Mouse (Mus musculus) urinary bladder, postnatal 10 days (tissue): ENCODE measurements around the gene Mmrn2.

Source experiments
- DNase-seq: peaks from one replicate; pipeline ENCODE4 v3.0.0; 2022; ENCODE audit warnings: low spot score

Gene Mmrn2

DNA sequence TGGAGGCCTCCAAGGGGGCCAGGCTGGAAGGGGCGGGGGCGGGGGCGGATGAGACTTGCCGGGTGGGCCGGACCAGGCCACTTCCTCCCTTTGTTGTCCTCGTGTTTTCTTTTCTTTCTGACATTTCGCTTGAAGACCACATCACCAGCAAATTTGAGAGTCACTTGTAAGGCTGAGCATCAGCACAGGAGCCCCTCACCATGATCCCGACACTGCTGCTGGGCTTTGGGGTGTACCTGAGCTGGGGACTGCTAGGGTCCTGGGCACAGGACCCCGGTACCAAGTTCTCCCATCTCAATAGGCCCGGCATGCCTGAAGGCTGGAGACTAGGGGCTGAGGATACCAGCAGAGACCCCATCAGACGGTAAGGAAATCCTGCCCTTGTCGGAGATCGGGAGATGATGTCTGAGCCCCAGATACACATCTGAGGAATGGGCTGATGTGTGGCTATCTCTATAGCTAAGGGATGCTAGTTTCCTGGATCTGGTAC lies at the start of gene Mmrn2:
TSS of gene Mmrn2 (plus strand) at position 51 of the 490 bp plus-strand sequence.
- DNase-seq, result no peak

DNA sequence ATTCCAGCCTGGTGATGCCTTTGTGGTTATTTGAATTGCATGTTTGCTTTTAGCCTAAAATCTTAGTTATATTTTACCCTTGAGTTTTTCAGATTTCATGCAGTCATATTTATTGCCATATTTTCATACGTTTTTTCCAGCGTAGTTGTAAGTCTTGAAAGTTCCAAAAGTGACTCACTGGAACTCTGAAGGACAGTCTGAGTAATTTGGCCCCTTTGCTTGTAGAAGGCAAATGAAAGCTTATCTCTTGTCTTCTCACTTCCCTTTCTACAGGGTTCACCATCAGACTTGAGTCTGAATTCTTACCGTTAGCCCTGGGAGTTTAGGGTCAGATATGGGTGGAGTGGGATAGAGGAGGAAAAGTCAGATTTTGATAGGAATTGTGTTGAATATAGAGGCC lies 48.7 kb upstream of the Mmrn2 start:
- DNase-seq, result no peak

DNA sequence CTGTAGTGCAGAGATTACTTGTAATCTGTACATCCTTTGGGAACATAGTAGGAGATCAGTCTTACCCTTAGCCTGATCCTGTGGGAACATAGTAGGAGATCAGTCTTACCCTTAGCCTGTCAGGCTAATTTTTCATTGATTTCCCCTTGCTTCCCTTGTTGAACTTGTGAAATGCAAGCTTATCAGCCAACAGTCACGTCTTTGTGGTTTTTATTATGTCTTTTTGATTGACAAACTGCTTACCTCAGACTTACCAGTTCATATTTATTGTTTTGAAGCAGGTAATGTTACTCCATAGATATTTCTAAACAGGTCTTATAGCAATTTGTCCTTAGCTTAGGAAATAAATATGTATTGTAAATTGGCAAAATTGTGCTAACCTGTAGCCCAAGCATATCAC lies 47.6 kb upstream of the Mmrn2 start:
- no peak for DNase-seq

DNA sequence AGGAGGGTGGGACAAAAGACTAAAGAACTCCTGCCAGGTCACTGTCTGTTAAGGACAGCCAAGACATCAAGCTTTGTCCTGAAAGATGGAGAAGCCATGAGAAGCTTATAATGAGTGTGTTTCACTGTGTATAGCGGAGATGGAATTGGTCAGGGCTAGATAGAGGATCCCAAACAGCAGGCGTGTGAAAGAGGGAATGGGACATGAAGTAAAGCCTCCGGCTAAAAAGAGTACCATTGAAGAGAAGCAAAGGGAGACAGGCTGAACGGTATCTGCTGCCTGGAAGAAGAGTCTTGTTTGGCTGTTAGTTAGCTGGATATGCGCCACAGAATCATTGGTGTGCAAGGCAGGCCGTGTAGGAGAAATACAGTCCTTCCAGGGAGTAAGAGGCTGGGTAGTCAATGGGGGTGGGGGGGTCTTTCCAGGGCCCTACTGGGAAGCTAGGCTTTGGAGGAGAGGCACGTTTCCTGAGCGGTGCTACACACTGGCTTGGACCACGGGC lies 44.6 kb upstream of the Mmrn2 start:
- no peak for DNase-seq

DNA sequence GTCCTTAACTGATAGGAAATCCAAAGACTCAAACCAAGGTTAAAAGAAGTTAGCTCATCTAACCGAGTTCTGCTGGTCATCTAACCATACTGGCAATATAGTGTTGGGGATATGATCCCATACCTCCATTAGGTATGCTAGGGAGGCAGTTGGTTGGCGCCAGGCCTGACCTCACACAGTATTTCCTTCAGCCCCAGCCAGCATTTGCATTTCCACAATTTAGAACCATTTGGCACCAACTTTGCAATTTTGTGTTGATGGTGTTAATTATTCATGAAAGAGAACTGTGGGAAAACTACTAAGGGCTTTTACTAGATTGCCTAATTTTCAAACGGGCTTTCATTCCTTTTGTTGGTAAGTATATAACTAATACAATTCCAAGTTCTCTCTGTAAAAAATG lies 43.4 kb upstream of the Mmrn2 start:
- no peak for DNase-seq

DNA sequence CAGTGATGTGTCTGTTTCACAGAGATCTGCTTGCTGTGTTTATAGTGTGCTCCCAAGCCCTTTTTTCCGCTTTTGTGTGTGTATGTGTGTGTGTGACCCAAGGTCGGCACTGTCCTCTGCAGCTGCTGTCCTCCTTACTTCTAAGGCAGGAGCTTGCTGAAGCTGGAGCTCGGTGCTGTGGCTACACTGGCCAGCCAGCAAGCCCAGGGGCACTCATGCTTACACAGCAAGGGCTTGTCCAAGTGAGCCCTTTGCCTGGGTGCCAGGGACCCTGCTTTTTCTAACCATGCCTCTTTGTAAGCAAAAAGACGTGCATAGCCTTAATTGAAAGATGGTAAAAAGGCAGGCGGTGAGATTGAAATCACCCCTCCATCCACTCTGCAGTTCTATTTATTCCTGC lies 42.8 kb upstream of the Mmrn2 start:
- DNase-seq, result no peak

DNA sequence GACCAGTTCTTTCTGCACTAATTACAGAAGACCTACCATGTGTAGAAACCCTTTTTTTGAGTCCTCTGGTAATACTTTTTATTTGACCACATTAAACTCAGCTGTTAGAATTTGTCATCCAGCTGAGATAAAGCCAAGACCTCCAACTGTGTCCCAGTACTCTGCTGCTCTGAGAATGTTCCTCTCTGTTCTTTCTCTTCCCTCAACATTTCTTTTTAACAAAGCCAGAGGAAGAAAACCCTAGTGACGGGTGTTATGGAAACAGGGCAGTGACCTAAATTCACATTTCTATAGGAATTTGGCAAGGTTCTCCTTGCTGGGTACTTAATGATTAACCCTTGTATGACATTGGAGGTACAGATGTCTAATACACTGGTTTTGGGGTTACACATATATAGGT lies 35.8 kb upstream of the Mmrn2 start:
- DNase-seq, result no peak

DNA sequence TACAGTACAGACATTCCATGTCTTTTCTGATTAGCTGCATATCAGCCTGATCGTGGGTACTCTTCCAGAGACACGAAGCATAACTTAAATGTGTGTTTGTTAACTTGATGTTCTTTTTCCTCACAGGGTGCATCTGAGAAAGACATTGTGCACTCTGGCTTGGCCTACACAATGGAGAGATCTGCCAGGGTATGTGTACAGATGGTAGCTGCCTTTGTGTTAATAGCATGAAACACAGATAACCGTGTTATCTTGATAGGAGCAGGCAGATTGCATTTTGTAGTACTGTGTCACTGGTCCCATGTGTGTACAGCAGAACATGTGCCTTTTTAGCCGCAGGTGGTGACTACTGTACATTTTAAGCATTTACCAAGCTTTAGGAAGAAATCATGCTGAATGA lies 33.3 kb upstream of the Mmrn2 start:
- no peak for DNase-seq

DNA sequence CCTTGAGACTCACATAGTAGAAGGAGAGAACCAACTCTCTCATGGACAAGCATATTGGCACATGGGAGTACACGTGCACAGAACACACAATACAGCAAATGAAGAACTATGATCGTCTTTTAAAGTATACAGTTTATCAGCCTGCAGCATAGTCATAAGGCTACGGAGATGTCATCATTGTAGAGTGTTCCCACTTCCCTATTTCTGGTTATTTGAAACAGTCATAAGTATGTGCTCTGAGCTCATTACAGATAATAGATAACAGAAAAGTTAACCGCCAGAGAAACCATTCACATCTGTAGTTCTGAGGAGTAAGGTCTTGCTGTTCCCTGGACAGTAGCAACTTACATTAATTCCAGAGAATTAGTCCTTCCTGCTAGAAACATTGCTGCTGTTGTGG lies 32.2 kb upstream of the Mmrn2 start:
- DNase-seq, result no peak

DNA sequence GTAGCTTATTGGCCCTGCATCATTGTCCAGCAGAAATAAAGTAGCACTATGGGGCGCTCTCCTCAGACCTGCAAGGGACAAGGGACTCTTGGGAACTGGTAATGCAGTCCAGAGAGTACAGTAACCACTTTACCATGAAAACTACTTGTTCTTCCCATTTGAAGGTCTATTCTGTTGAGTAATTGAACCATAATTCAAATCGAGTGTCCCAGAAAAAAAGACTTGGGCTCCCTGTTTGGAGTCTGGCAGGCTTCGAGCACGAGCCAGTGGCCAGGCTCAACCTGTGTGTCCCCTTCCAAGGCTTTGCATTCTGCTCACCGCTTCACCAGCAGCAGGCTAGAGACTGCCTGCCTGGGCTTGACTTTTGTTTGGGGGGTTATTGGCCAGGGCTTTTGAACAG lies 30.9 kb upstream of the Mmrn2 start:
- DNase-seq, result no peak

DNA sequence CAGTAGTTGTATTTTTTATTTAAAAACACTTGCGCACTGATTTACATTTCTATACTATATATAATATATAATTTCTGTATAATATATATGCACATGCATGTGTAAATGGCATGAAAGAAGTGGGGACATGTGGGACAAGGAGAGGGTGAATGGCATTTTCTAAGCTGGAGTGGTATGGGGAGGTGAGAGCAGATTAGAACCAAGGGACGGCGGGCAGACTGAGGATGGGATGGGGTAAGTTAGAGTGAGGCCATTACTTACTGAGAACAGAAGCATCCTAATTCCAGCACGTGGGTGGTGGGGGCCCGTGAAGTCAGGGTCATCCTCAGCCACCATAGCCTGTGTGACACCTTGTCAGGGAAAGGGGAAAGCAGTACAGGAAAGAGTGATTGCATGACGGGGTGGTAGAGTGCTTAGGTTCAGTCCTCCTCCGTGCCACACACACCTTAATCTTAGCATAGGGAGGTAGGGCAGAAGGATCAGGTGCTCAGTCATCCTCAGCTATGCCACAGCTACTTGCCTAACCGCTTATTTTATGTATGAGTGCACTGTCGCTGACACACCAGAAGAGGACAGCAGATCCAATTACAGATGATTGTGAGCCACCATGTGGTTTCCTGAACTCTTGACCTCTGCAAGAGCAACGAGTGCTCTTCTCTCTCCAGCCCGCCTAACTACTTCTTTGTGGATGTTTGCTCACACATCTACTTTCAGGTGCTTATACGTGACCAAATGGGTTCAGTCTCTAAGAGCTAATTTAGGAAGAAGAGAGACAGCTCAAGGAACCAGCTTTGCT lies 29.3 kb upstream of the Mmrn2 start:
- DNase-seq, result no peak

DNA sequence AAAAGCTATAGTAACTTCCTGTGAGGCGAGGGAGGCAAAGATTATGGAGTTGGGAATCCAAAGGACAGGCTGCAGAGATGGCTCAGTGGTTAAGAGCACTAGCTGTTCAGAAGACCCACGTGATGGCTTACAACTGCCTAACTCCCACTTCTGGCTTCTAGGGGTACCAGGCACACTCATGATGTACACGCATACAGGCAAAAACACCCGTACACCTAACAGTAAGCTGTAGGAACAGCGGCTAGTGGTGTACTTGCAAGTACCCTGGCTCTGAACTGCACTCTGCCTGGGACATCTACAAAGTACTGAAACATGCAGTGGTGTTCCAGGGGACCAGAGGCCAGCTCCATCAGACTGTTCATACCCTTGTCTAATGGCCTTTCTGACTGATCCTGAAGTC lies 28.2 kb upstream of the Mmrn2 start:
- no peak for DNase-seq

DNA sequence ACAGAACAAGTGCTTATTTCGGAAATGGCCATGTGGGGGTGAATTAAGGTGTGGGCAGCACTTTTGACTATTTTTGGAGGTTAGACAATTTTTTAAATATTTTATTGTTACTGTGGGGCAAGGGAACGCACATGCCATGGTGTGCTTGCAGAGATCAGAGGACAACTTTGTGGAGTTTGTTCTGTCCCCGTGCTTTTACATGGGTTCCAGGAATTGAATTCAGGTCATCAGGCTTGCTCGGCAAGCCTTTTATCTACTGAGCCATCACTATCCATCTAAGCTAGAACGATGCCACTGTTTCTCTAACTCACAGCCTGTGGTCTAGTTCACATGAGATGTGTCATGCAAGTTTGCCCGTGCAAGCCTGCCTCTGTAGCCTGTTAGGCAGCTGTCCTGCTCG lies 27.0 kb upstream of the Mmrn2 start:
- no peak for DNase-seq

DNA sequence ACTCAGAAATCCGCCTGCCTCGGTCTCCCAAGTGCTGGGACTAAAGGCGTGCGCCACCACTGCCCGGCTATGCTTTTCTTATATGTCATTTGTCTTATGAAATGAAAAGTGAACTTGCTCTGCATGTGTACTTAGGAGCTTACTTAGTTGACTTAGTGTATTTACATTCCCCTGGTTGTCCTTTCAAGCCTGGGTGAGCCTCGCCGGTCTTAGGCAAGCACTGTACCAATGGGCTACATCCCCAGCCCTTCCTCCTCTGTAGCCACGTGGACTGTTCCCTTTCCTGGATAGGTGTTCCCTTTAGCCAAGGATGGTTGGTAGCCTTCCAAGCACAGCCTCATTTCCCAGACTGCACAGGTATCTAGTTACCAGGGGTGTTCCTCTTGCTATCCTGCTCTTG lies 26.3 kb upstream of the Mmrn2 start:
- DNase-seq, result no peak

DNA sequence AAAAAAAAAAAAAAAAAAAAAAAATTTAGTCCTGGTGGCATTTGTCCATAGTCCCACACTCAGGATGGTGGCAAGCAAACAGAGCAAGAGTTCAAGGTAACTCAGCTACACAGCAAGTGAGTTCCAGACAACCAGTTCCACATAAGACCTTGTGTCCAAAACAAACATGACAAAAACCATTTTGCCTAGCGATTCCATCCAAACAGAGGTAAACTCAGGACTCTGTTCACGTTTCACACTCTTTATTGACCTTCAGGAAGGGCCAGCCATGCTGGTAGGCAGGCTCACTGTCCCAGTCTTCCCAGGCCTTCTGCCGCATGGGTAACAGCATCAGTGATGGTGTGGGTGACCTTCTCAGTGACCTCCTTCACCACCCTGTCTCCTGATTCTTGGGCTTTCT lies 23.6 kb upstream of the Mmrn2 start:
- DNase-seq, result no peak

DNA sequence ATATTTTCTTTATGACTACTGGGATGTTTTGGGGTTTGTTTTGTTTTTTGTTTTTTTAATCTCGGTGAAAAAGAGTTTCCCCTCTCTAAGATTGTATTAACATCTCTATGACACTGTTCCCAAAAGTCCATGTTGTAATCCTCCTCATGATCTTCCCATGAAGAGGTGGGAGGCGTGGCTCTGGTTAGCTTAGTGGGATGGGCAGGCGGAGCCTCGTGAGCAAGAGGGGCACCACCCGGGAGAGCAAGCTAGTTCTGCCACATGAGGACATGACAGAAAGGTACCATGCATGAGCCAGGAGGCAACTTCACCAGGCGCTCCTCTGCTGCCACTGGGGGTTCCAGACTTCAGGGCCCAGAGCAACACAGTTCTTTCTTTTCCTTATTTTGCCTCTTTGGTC lies 22.7 kb upstream of the Mmrn2 start:
- DNase-seq, result no peak

DNA sequence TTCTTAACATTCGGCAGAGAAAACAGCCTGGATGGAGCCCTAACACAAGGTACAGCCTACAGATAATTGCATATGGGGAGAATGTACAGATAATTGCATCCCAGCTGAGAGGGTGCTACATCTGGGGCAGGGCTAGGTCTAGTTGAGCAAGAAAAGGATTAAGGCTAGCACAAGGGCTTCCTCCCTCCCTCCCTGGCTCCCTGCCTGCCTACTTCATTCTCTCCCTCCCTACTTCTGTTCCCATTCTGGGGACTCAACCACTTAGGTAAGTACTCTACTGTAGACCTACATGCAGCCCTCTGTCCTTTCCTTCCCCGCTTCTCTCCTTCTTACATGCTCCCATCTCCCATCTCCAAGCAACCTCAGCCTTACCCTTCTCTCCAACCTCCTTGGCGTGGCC lies 21.9 kb upstream of the Mmrn2 start:
- DNase-seq, result no peak

DNA sequence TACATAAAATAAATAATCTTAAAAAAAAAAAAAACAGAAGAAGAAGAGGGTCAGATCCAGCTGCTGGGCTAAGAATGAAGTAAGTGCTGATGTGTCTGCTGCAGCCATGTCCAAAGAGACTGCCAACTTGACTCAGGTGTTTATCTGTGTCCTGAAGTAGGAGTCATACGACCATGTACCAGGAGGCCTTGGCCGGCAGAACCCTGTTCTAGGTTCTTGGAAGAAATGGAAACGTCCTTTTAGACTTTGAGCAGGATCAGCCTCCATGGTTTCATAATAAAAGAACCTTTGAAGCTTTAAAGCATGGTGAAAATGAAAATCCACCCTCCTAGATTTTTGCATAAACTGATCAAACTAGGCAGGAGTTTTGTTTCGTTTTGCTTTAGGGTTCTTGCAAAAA lies 20.8 kb upstream of the Mmrn2 start:
- DNase-seq, result no peak

DNA sequence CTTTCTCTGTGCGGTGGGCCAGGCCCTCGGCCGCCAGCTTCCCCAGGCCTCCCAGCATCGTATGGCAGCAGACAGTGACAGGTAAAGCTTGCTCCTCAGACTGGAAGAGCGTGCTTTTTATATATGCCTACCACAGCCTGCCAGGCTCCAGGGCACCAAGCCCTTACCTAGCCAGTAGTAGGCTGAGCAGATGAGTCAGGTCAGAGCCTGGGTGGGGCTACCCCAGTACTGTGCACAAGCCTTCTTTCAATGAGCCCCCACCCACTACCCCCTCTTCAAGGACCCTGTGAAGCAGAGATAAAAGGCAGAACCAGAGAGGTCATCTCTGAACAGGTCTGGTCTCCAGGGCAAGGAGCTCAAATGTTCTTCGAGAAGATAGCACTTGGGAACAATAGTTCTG lies 20.0 kb upstream of the Mmrn2 start, which contains the start of gene Fam25c:
TSS of gene Fam25c (minus strand) at position 133 of the 400 bp plus-strand sequence.
- no peak for DNase-seq

DNA sequence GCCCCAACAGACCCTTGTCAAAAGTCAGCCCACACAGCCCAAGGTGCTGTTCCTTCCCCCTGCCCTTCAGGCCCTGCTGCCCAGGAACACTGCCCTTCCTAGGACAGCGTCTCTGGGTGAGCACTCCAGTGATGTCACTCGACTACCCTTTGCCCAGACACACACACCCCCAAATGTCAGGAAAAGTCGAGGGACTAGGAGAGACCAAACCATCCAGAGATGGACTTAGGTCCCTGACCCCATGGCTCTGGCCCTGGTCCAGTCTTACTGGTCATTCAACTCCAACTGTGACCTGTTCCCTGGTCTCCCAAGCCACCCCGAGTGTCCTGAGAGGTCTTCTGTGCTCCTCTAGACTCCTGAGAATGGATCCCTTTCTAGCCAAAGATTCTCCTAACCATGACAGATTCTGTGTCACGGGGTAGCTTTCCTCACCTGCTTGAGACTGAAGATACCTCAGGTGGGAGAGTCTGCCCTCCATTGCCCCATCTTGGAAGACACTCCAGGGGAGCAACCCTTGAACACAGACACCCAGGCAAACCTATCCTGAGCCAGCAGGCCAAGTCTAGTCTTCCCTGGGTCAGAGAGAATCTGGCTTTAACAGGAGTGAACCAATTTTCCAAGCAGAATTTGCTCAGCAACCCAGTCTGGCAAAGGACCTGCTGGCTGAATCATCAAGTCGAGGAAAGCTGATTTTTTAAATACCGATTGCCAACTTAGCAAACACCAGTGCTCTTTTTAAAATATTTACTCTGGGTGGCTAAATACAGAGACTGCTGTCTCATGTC lies 17.4 kb upstream of the Mmrn2 start:
- no peak for DNase-seq

DNA sequence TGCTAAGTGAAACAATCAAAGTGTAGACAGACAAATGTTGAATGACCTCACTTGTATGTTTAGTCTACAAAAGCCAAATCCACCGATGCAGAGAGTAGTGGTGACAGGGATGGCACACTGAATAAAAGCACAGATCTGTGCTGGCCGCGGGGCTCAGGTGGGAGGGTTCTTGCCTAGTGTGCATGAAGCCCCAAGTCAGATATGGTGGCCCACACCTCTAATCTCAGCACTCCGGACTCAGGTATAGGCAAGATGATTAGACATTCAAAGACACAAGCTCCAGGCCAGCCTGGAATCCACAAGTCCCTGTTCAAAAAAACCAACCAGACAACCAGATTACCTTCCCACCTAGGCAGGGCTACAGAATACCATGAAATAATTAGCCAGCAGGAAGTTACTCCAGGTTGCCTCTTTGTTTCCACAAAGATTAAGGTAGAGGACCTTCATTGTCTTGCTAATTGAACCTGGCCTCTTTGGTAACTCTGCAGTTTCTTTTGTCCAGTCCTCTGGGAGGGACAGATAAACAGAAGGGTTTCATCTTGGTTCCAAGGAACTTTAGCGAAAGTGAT lies 15.5 kb upstream of the Mmrn2 start:
- no peak for DNase-seq

DNA sequence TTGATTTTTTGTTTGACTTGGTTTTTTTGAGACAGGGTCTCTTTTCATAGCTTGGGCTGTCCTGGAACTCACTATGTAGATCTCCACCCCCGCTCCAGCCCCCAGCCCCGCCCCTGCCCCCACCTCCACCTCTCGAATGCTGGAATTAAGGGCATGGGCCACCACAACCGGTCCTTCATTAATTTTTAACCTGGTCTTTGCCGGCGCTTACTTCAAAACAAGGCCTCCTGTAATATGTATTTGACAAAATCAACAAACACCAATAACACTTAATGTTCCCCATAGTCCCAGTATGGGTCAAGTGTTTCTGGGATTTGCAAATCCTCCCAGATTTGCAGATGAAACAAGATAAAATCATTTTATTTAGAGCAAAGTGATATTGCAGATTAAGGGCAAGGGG lies 15.0 kb upstream of the Mmrn2 start:
- DNase-seq, result no peak

DNA sequence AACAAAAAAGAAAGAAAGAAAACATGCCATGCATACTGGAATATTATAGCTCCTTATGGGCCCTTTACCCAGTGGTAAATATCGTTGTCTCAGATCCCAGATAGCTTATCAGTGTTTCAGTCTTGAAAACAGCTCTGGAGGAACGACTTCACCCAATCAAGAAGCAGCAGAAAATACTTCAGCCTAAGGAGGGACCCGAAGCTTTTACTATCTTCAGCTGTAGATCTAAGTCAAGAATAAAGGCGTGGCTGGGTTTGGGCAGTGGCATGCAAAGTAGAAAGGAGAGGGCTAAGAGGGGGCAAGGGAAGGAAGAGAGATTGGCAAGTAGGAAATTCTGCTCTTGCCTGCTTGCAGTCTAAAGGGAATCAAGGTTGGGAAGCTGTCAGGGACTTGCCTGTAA lies 13.1 kb upstream of the Mmrn2 start:
- no peak for DNase-seq
